In genomic region chr9:111159562-111159961, GRCm38 (mm10) we compare ENCODE assay signal across 25 mouse cellular contexts. TPM values are rescaled to one million over a fixed set of nuclear protein-coding genes. Genes with fewer than 3 reads are reported as not detected.
DNase-seq lines count a peak whose midpoint lies in the region; ATAC-seq lines count a peak whose summit lies in the region.
"Had no signal": no experiment of that assay in that cellular context is flagged by ENCODE, and none has a peak within 500 bp of the region (broad histone marks: within the 10 kb centered on the region; RNA-seq: fewer than 3 reads in every experiment).

No protein-coding gene starts in this region.

- intact Hi-C loops in heart, postnatal 10 days (cut with DNase I) = no loop called here

- ATAC-seq in neural tube, embryonic 15.5 days (ENCODE audit: low FRiP score) = no peak
- ATAC-seq: forebrain, embryonic 13.5 days; inflammation-experienced regulatory T-cells, adult 6 months had no signal

- no peaks in the 10 kb centered on the region for H3K27me3 ChIP-seq in neural tube, embryonic 15.5 days (replicated peaks)
- H3K27me3 ChIP-seq: embryonic facial prominence, embryonic 12.5 days; forebrain, embryonic 13.5 days; heart, embryonic 15.5 days; neural tube, embryonic 12.5 days had no signal

- 86% methylated on average over 1 of the region's 1 CpGs for WGBS in neural tube, embryonic 15.5 days

- no peaks in the 10 kb centered on the region for H3K4me1 ChIP-seq in neural tube, embryonic 15.5 days
- H3K4me1 ChIP-seq: embryonic facial prominence, embryonic 12.5 days; neural tube, embryonic 12.5 days had no signal

- peak; percentile 30 for DNase-seq in heart, adult 11 months
- DNase-seq in heart, postnatal 10 days = no peak
- DNase-seq in right cerebral cortex, adult 18-20 months = peak; percentile 78
- no peak for DNase-seq in right cerebral cortex, postnatal 25 days
- peak; percentile 35 to 54 for DNase-seq in layer of hippocampus, adult 8-10 months (ENCODE audit: low spot score in 2 of 2)
- DNase-seq in telencephalon, adult 2 months (ENCODE audit: low read depth, low spot score) = peak; percentile 73
- DNase-seq: adrenal gland, postnatal 36 days; cerebellum, adult 11-12 months; cerebellum, postnatal 14 days; gastrocnemius, postnatal 36 days; heart, postnatal 4 days; kidney, adult 18-20 months; kidney, postnatal 4 days; lung, postnatal 4 days; midbrain, embryonic 14.5 days; retina, postnatal 1 day; spleen, adult 18-20 months; thymus, postnatal 14 days had no signal

- H3K9ac ChIP-seq in neural tube, embryonic 15.5 days (replicated peaks) = no peak overlapping the region
- H3K9ac ChIP-seq: embryonic facial prominence, embryonic 12.5 days; forebrain, embryonic 13.5 days; heart, embryonic 15.5 days; hindbrain, embryonic 14.5 days; neural tube, embryonic 12.5 days had no signal

- H3K36me3 ChIP-seq in neural tube, embryonic 15.5 days = no peaks in the 10 kb centered on the region
- H3K36me3 ChIP-seq: embryonic facial prominence, embryonic 12.5 days had no signal

- no peak overlapping the region for H3K4me2 ChIP-seq in neural tube, embryonic 15.5 days
- H3K4me2 ChIP-seq: embryonic facial prominence, embryonic 12.5 days; forebrain, embryonic 13.5 days; heart, embryonic 15.5 days; hindbrain, embryonic 14.5 days; neural tube, embryonic 12.5 days had no signal

- no peak overlapping the region for H3K27ac ChIP-seq in neural tube, embryonic 15.5 days (replicated peaks)
- H3K27ac ChIP-seq: embryonic facial prominence, embryonic 12.5 days; forebrain, embryonic 13.5 days; heart, embryonic 15.5 days; hindbrain, embryonic 14.5 days; neural tube, embryonic 12.5 days had no signal

- H3K4me3 ChIP-seq in neural tube, embryonic 15.5 days (replicated peaks) = no peak overlapping the region
- H3K4me3 ChIP-seq: embryonic facial prominence, embryonic 12.5 days; forebrain, embryonic 13.5 days; heart, embryonic 15.5 days; neural tube, embryonic 12.5 days had no signal

- H3K9me3 ChIP-seq in neural tube, embryonic 15.5 days (replicated peaks) = no peaks in the 10 kb centered on the region
- H3K9me3 ChIP-seq: embryonic facial prominence, embryonic 12.5 days; forebrain, embryonic 13.5 days; heart, embryonic 15.5 days; neural tube, embryonic 12.5 days had no signal

RNA-seq across cellular contexts. Expression of gene Lrrfip2, which starts 42.2 kb away (rescaled TPM):
- 100 to 1,000 TPM; 105 to 108 TPM for total RNA-seq in heart, postnatal 10 days (2021)
- total RNA-seq in layer of hippocampus, adult 8-10 months (2022) = 10 to 100 TPM; 34.6 to 46.1 (median 40.6) TPM
- 46.0 and 46.7 TPM in 2 replicates for polyA plus RNA-seq in neural tube, embryonic 15.5 days (2015; fragmentation: Nextera tagmentation; extraction: Ambion mirVana)

Comparison
In these comparisons a context has a peak if more than half of its experiments do, and no peak if none do; other contexts are left out.
1. DNase-seq: peak in heart, adult 11 months (single experiment), right cerebral cortex, adult 18-20 months (single experiment), layer of hippocampus, adult 8-10 months (2 of 2) and telencephalon, adult 2 months (single experiment); none in heart, postnatal 10 days (0 of 2) and right cerebral cortex, postnatal 25 days (single experiment).